ENCODE assay signal across 14 mouse cellular contexts in the genomic region with DNA sequence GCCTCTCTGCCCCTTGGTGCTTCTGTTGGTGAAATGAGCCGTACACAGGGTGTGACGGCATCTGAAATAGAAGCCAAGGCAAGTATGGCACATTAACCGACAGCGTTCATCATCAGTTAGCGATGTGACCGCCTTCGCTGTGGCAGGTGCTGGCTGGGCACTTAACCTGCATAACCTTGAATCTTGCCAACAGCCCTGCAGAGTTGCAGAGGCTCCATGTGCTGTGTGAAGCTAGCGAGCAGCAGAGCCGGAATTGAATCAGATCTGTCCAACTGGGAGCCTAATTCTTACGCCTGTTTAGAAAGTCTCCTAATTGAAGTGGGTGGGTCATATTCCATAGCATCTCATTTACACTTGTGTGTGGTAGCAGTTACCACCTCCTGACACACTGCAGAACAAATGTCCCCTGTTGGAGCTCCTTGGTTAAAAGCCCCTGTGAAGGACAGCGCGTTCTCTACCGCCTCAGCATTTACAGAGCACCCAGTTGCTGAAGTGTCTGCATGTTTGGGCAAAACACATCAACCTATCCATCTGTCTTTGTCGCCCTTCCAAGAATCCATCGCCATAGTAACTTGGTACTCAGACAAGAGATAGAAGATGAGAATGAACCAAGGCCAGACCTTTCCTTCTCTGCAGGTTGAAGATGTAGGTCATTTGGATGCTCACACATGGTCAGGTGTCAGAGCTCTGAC. TPM values are rescaled to one million over a fixed set of nuclear protein-coding genes. Genes with fewer than 3 reads are reported as not detected.
DNase-seq lines count a peak whose midpoint lies in the region; ATAC-seq and TF ChIP-seq lines count a peak whose summit lies in the region.
"Had no signal": no experiment of that assay in that cellular context is flagged by ENCODE, and none has a peak within 500 bp of the region (broad histone marks: within the 10 kb centered on the region; RNA-seq: fewer than 3 reads in every experiment).

No protein-coding gene starts in this region.

- no peaks in the 10 kb centered on the region for H3K9me3 ChIP-seq in heart, embryonic 15.5 days (replicated peaks)
- no peaks in the 10 kb centered on the region for H3K9me3 ChIP-seq in forebrain, postnatal 0 days (ENCODE audit: low read length)
- H3K9me3 ChIP-seq: G1E had no signal

- peaks cover 69% of the 10 kb centered on the region for H3K4me1 ChIP-seq in heart, embryonic 15.5 days (replicated peaks)
- H3K4me1 ChIP-seq in forebrain, postnatal 0 days (ENCODE audit: insufficient read depth): peaks cover 30% of the 10 kb centered on the region
- no peaks in the 10 kb centered on the region for H3K4me1 ChIP-seq in kidney, adult 2 months (ENCODE audit: control insufficient read depth, insufficient read depth, low read length)

- H3K27me3 ChIP-seq in heart, embryonic 15.5 days: no peaks in the 10 kb centered on the region
- no peaks in the 10 kb centered on the region for H3K27me3 ChIP-seq in forebrain, postnatal 0 days (ENCODE audit: insufficient read depth, low read length)
- H3K27me3 ChIP-seq in kidney, adult 2 months (replicated peaks; ENCODE audit: control insufficient read depth, insufficient read depth, low read length): no peaks in the 10 kb centered on the region

- H3K27ac ChIP-seq in heart, embryonic 15.5 days: peak overlapping the region; percentile 86
- H3K27ac ChIP-seq in forebrain, postnatal 0 days (ENCODE audit: low read depth, low read length): peak overlapping the region; percentile 71
- H3K27ac ChIP-seq in kidney, adult 2 months (ENCODE audit: insufficient read depth, low read depth, low read length): no peak overlapping the region

- WGBS in heart, embryonic 15.5 days: 78% methylated on average over 15 of the region's 15 CpGs
- WGBS in forebrain, postnatal 0 days: 37% methylated on average over 15 of the region's 15 CpGs
- WGBS in kidney, adult 2 months: 84% methylated on average over 15 of the region's 15 CpGs

- intact Hi-C loops in left cerebral cortex, postnatal 36 days (cut with DNase I): loop anchor here (5.0 kb wide), 1 partner anchor 43 kb away; no protein-coding TSS in a partner anchor

- ATAC-seq in heart, embryonic 15.5 days (replicated peaks; ENCODE audit: insufficient number of reproducible peaks, insufficient read depth, low FRiP score, low read depth): no peak
- peak; percentile 56 for ATAC-seq in forebrain, postnatal 0 days

- H3K9ac ChIP-seq in heart, embryonic 15.5 days: no peak overlapping the region
- no peak overlapping the region for H3K9ac ChIP-seq in forebrain, postnatal 0 days

- H3K4me2 ChIP-seq in heart, embryonic 15.5 days: no peak overlapping the region
- H3K4me2 ChIP-seq in forebrain, postnatal 0 days (ENCODE audit: low read depth): no peak overlapping the region

- no peak for TF ChIP-seq CTCF in forebrain, postnatal 0 days (IDR thresholded peaks at IDR 0.05; ENCODE audit: low read depth)
- TF ChIP-seq CTCF in kidney, adult 2 months (conservative IDR thresholded peaks at IDR 0.05; ENCODE audit: insufficient read depth, insufficient read length, low read depth, low read length): no peak

- no peak for TF ChIP-seq POLR2A in kidney, adult 2 months (IDR thresholded peaks at IDR 0.05; ENCODE audit: low read depth, low read length)

- DNase-seq in heart, adult 9 months (ENCODE audit: low spot score in 2 of 2): no peak
- peak; percentile 78 for DNase-seq in cerebellum, adult 11-12 months
- peak; percentile 84 for DNase-seq in forebrain, postnatal 0 days
- peak; percentile 74 for DNase-seq in left cerebral cortex, postnatal 36 days (ENCODE audit: low spot score in 2 of 2)
- DNase-seq in kidney, adult 2 months: no peak
- no peak for DNase-seq in adrenal gland, postnatal 10 days
- no peak for DNase-seq in thymus, postnatal 0 days (ENCODE audit: low spot score)
- DNase-seq: liver; thymus, postnatal 25 days had no signal

- no peaks in the 10 kb centered on the region for H3K36me3 ChIP-seq in heart, embryonic 15.5 days
- peaks cover 8% of the 10 kb centered on the region for H3K36me3 ChIP-seq in forebrain, postnatal 0 days (ENCODE audit: insufficient read depth)
- no peaks in the 10 kb centered on the region for H3K36me3 ChIP-seq in kidney, adult 2 months (ENCODE audit: control insufficient read depth, insufficient read depth, low read length)
- H3K36me3 ChIP-seq: G1E had no signal

- no peak overlapping the region for H3K4me3 ChIP-seq in heart, embryonic 15.5 days
- no peak overlapping the region for H3K4me3 ChIP-seq in forebrain, postnatal 0 days (ENCODE audit: low read depth, low read length)
- no peak overlapping the region for H3K4me3 ChIP-seq in kidney, adult 2 months (ENCODE audit: insufficient read depth, low read depth, low read length)

RNA-seq across cellular contexts. Expression of a gene that starts 16.9 kb away (rescaled TPM):
- polyA plus RNA-seq in heart, embryonic 15.5 days (2015; fragmentation: Nextera tagmentation; extraction: Ambion mirVana): not detected in 2 replicates
- 0.23 and 0.57 TPM in 2 replicates for total RNA-seq in forebrain, postnatal 0 days (2014; rRNA removed)
- 0.08 TPM in 1 of 2 replicates, not detected in the other for polyA plus RNA-seq in forebrain, postnatal 0 days (2015; fragmentation: Nextera tagmentation; extraction: Ambion mirVana)
- total RNA-seq in left cerebral cortex, postnatal 36 days (2021): under 1 TPM; 0.17 to 0.70 TPM
- 0.66 and 0.96 TPM in 2 replicates for polyA plus RNA-seq in kidney, adult 2 months (2012; rRNA removed)
- total RNA-seq in adrenal gland, postnatal 10 days (2021): under 1 TPM; 0.39 to 0.42 TPM
- polyA plus RNA-seq in thymus, postnatal 0 days (2015; fragmentation: Nextera tagmentation; extraction: Ambion mirVana): 0.10 TPM in 1 of 2 replicates, not detected in the other
- polyA plus RNA-seq: G1E; intestine, embryonic 14.5 days had no signal

RNA-seq across cellular contexts. Expression of a gene that starts 30.1 kb away (rescaled TPM):
- polyA plus RNA-seq in heart, embryonic 15.5 days (2015; fragmentation: Nextera tagmentation; extraction: Ambion mirVana): not detected in 2 replicates
- not detected in 2 replicates for total RNA-seq in forebrain, postnatal 0 days (2014; rRNA removed)
- polyA plus RNA-seq in forebrain, postnatal 0 days (2015; fragmentation: Nextera tagmentation; extraction: Ambion mirVana): not detected in 2 replicates
- not detected for total RNA-seq in left cerebral cortex, postnatal 36 days (2021)
- not detected in 2 replicates for polyA plus RNA-seq in kidney, adult 2 months (2012; rRNA removed)
- not detected for total RNA-seq in adrenal gland, postnatal 10 days (2021)
- polyA plus RNA-seq in thymus, postnatal 0 days (2015; fragmentation: Nextera tagmentation; extraction: Ambion mirVana): 0.23 and 0.28 TPM in 2 replicates
- total RNA-seq: G1E; megakaryocyte, adult 5-6 weeks; neutrophil, adult 5-6 weeks had no signal
- polyA plus RNA-seq: G1E; intestine, embryonic 14.5 days had no signal

Comparison
In these comparisons a context has a peak if more than half of its experiments do, and no peak if none do; other contexts are left out.
1. DNase-seq: peak in cerebellum, adult 11-12 months (single experiment), forebrain, postnatal 0 days (single experiment) and left cerebral cortex, postnatal 36 days (2 of 2); none in heart, adult 9 months (0 of 2), kidney, adult 2 months (single experiment), adrenal gland, postnatal 10 days (single experiment) and thymus, postnatal 0 days (single experiment).